Comparison of ENCODE assay signal across 8 mouse cellular contexts in genomic region chr7:141008938-141009660, GRCm38 (mm10). TPM values are rescaled to one million over a fixed set of nuclear protein-coding genes. Genes with fewer than 3 reads are reported as not detected.
A peak's percentile ranks its signal among the peaks of the same experiment; 100 is the strongest.
DNase-seq lines count a peak whose midpoint lies in the region; ATAC-seq lines count a peak whose summit lies in the region.

No protein-coding gene starts in this region.

- peak; percentile 68 for ATAC-seq in activated CD4-positive, CD25-positive, alpha-beta regulatory T cell, adult 4 months

- intact Hi-C loops in left cerebral cortex, postnatal 36 days (cut with DNase I), result loop anchor here (2.0 to 5.0 kb wide), 2 partner anchors 40 to 47 kb away; no protein-coding TSS in a partner anchor

- DNase-seq in cerebellum, postnatal 36 days, result peak; percentile 53 to 70
- peak; percentile 89 for DNase-seq in gastrocnemius, postnatal 10 days
- peak; percentile 87 for DNase-seq in induced T-regulatory cell, adult 2 months (ENCODE audit: low read depth)
- peak; percentile 13 to 39 for DNase-seq in left cerebral cortex, postnatal 36 days (ENCODE audit: low spot score in 2 of 2)
- DNase-seq in mesoderm, embryonic 11.5 days (ENCODE audit: low read depth, low spot score), result peak; percentile 84
- peak; percentile 65 for DNase-seq in right cerebral cortex, postnatal 4 days
- DNase-seq in yolk sac, embryonic 10.5 days (ENCODE audit: low spot score), result peak; percentile 70

RNA-seq across cellular contexts. Expression of gene Ifitm3, which starts 1.5 kb away (rescaled TPM):
- 10 to 100 TPM; 17.0 to 23.4 TPM for polyA plus RNA-seq in activated CD4-positive, CD25-positive, alpha-beta regulatory T cell, adult 4 months (2017; shearing (Covaris generic))
- total RNA-seq in gastrocnemius, postnatal 10 days (2021), result 10 to 100 TPM; 54.7 to 70.0 TPM
- 10 to 100 TPM in 1 of 2 experiments, 1 to 10 TPM in 1; 9.6 to 14.3 TPM for total RNA-seq in left cerebral cortex, postnatal 36 days (2021)

RNA-seq across cellular contexts. Expression of gene Ifitm6, which starts 8.6 kb away (rescaled TPM):
- polyA plus RNA-seq in activated CD4-positive, CD25-positive, alpha-beta regulatory T cell, adult 4 months (2017; shearing (Covaris generic)), result under 1 TPM; 0.70 to 0.92 TPM
- total RNA-seq in gastrocnemius, postnatal 10 days (2021), result under 1 TPM; 0.49 to 0.84 TPM
- total RNA-seq in left cerebral cortex, postnatal 36 days (2021), result not detected

RNA-seq across cellular contexts. Expression of gene Gm17387, which starts 19.8 kb away (rescaled TPM):
- polyA plus RNA-seq in activated CD4-positive, CD25-positive, alpha-beta regulatory T cell, adult 4 months (2017; shearing (Covaris generic)), result not detected
- total RNA-seq in gastrocnemius, postnatal 10 days (2021), result not detected
- not detected for total RNA-seq in left cerebral cortex, postnatal 36 days (2021)

RNA-seq across cellular contexts. Expression of gene Ifitm1, which starts 42.1 kb away (rescaled TPM):
- polyA plus RNA-seq in activated CD4-positive, CD25-positive, alpha-beta regulatory T cell, adult 4 months (2017; shearing (Covaris generic)), result 1 to 10 TPM; 4.6 to 7.5 TPM
- 1 to 10 TPM; 2.1 to 3.7 TPM for total RNA-seq in gastrocnemius, postnatal 10 days (2021)
- 1 to 10 TPM; 3.6 to 4.2 TPM for total RNA-seq in left cerebral cortex, postnatal 36 days (2021)

RNA-seq across cellular contexts. Expression of gene B4galnt4, which starts 51.8 kb away (rescaled TPM):
- polyA plus RNA-seq in activated CD4-positive, CD25-positive, alpha-beta regulatory T cell, adult 4 months (2017; shearing (Covaris generic)), result 10 to 100 TPM in 1 of 2 experiments, 1 to 10 TPM in 1; 6.4 to 11.9 TPM
- under 1 TPM; 0.11 to 0.38 TPM for total RNA-seq in gastrocnemius, postnatal 10 days (2021)
- total RNA-seq in left cerebral cortex, postnatal 36 days (2021), result 10 to 100 TPM; 84.4 to 86.3 TPM

Comparison
In these comparisons a context has a peak if more than half of its experiments do, and no peak if none do; other contexts are left out.
1. Peak in every context shown above with its lines: DNase-seq and ATAC-seq.
2. DNase-seq: peak in every context shown above with its lines; median percentile 89 in gastrocnemius, postnatal 10 days; 87 in induced T-regulatory cell, adult 2 months; 84 in mesoderm, embryonic 11.5 days; 70 in yolk sac, embryonic 10.5 days; 65 in right cerebral cortex, postnatal 4 days; 62 in cerebellum, postnatal 36 days; 26 in left cerebral cortex, postnatal 36 days.